Mouse (Mus musculus) olfactory bulb, adult 2 months (tissue): ENCODE results near the gene Vsir.

Experiments used
- CTCF ChIP-seq: fragments of 200-500 bp; IDR thresholded peaks from 2 replicates; pipeline ENCODE4 v1.5.1; 2012; ENCODE audit warnings: low read depth, mild to moderate bottlenecking, low read length, moderate library complexity; ENCODE audit not compliant: insufficient read depth
- POLR2A ChIP-seq: fragments of 200-500 bp; IDR thresholded peaks from 2 replicates; pipeline ENCODE4 v1.6.1; 2012; ENCODE audit warnings: mild to moderate bottlenecking, low read depth, low read length, moderate library complexity; ENCODE audit not compliant: insufficient read depth

GRCm38 (mm10) chr10:60388332-60388731 is 41.7 kb downstream of the Vsir start:
- TF ChIP-seq CTCF (no peak), POLR2A (no peak)
